Mouse (Mus musculus) cerebellum, adult 2 months (tissue): ENCODE data around the gene Hormad2.

ENCODE experiments used
- CTCF ChIP-seq: fragments of 200-500 bp; IDR thresholded peaks from 2 replicates; pipeline ENCODE4 v1.5.1; 2011; ENCODE audit warnings: low read depth, mild to moderate bottlenecking, control low read depth, low read length, moderate library complexity, borderline replicate concordance; ENCODE audit not compliant: insufficient read depth
- POLR2A ChIP-seq: fragments of 200-500 bp; IDR thresholded peaks from 2 replicates; pipeline ENCODE4 v1.6.1; 2011; ENCODE audit warnings: low read length, control low read depth, borderline replicate concordance; ENCODE audit not compliant: insufficient read depth

DNA sequence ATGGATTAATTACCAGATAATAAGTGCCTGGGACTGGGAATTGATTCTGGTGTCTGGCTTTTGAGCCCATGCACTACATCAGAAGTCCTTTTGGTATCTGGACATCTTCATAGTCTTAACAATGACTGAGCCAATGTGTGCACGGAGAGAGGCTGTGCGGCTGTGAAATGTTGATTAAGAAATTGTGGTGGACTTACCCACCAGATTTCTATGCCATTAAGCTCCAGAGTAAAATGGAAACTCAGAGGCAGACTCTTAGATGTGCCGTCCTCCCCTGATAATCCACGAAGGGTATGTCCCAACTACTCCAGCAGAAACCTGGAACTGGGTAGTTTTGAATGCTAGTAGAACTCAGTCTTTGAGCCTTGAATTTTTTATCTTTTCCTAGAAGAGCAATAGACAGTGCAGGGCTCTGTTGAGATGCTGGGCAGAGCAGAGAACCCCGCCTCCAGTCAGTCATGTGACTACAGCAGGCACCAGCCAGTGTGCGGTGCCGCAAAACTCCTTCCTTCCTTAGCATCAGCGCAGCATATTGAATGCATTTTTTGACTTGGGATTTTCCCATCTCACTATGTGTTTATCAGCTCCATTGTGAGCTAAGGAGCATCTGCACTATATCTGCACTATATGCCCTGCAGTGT lies 14.1 kb upstream of the Hormad2 start:
- no peak for TF ChIP-seq CTCF
- TF ChIP-seq POLR2A, result no peak
